Mouse (Mus musculus): ENCODE results near the gene Trhr2.
"Not testable (repeated sequence)": the region's sequence is repeated elsewhere in the genome, so short reads cannot be mapped to it uniquely, and the experiment has no call there.

Gene Trhr2

DNA sequence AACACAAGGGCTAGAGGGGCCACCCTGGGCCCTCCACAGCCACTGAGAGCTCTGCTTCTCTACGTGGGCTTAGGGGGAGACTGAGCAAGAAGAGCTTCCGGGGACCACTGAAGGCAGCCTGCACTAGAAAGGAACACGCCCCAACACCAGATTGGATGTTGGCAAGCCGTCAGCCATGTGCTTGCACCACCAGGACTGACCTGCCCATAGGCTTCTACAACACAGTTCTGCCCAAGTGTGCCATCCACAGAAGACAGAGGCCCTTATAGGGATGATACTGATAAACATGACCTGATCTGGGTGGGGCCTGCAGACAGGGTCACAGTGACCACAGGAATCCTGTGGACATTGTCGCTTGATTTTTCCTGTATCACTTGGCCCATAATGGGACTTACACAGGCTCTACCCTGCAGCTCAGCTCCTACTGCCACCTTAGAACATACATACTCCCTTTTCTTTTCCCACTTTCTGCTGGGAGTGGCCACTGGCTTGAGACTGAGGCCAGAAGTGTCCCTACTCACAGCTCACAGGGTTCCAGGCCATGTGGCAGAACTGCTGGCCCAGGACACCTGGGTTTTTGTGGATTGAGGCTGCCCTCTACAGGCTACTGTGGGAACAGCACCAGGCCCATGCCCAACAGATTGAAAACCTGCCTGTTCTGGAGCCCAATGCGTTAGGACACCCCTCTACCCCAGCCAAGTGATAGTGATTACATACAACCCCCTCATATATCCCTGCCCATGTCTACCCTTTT lies 27.6 kb downstream of the Trhr2 start:
- peak; percentile 41 for DNase-seq (ENCODE audit: low spot score)

DNA sequence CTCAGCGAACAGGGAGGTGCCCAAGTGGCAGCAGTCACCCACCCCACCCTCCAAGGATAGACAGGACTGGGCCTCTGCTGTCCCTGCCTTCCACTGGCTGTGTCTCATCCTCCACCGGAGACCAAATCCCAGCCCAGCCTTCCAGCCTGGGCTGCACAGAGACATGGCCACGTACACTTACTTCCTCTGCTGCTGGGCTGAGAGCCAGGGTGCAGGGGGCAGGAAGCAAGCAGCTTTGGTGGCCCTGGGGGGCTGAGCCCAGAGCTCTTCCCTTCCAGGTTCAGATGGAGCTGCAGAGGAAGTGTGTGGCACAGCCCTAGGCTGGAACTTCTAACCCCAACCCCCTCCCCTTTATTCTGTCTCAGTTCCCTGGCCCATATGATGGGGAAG lies 29.4 kb downstream of the Trhr2 start:
- DNase-seq (ENCODE audit: low spot score), result no peak

DNA sequence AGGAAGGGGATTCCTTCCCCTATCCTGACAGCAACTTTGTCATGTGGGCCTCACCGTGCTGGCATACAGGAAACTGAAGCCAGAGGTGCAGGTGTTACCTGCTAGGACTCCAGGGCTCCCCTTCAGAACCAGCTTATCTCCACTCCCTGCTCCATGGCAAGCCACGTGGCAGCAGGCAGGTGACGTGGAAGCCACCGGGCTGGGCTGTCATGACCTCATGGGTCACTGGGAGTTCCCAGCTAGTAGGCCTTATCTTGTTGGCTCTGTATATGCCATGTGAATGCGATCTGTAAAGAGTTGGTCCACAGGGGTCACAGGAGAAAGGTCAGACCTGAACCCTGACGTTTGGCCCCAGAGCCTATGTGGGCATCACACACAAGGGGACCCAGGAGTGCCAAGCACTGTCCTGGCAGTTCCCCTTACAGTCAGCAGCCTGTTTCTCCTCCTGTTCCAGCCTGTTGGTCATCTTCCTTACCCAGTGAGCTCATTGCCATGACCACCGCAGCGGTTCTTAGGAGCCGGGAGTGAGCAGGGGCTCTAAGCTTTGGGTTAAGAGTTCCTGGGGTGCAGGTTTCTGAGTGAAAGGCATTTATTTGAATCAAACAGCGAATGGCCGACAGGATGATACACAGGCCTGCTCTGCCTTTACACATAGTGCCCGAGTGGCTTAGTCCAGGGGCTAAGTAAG lies 30.0 kb downstream of the Trhr2 start:
- no peak for DNase-seq (ENCODE audit: low spot score)

DNA sequence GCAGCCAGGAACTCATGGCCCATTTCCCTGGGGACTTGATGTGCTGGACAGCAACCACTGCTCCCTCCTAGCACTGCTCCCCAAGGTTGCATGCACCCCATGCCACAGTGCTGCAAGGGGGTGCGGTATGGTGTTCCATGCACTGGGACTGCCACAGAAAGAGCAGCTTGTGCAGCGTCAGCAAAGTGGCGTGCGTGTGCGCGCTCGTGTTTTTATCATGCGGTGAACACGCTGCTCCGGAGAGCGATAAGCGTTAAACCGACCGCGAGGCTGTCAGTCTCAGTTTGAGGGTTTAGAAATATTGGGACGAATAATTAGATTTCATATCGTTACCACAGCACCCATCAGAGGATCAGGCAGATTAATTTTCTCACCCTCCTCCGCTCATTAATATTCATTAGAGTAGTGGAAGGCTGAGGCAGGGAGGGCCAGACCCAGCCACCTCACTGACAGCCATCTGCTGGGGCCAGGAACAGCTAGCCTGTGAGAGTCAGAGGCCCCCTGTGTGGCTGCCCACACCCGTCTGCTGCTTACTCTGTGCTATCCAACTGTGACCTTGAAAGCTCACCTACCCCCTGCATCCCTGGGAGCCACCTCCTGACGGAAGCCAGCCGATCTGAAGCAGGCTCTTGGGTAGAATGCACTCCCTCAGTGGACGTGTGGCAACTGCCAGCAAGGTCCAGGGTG lies 30.9 kb downstream of the Trhr2 start:
- DNase-seq (ENCODE audit: low spot score), result no peak

DNA sequence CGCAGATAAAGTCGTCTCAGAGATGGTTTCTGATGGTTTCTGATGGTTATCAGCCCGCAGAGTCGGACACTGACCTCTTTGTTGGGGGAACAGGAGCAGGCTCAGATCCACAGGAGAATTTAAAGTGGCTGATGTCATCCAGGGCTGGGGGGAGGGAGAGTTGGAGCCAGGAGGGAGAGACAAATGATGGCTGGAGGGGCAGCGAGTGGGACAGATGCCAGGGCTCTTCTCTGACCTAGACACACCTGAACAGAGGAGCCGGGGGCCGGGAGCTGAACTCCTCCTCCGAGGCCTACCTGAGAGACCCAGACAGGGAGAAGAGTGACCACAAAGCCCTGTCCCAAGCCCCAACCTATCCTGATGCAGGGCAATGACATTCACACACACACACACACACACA lies 31.5 kb downstream of the Trhr2 start:
- DNase-seq (ENCODE audit: low spot score), result no peak

DNA sequence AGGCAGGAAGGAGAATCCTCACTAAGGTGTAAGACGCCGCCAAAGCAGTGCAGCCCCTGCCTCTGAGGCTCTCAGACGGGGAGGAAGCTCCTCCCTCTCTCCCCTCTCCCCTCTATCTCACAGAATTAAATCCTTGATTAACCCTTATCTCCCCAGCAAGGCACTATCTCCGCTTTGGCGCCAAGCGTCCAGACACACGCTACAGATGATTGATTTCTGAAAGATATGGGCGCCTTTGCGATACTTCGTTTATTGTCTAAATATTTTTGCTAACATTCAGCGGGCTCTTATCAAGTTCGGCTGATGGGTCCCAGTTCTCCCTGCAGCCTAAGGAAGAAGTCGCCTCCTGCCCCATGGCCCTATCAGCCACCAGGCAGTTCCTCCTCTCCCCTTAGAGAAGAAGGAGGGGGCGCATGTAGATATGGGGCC lies 34.4 kb downstream of the Trhr2 start:
- no peak for DNase-seq (ENCODE audit: low spot score)

DNA sequence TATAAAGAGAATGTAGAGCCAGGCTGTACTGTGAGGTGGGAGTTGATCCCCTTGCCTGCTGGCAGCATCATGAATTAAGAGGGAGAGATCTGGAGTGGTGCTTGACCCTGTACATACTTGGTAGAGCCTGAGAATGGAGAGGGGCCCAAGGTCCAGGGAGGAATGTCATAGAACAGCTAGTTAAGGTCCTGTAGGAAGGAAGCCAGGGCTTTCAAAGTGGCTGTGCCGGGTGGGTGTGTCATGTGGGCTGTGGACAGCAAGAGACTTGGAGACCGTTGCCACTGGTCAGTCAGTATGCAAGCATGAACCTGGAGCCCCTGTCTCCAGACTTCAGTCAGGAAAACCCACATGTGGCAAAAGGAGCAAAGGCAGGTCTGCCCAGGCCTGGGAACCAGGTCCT lies 35.4 kb downstream of the Trhr2 start:
- DNase-seq (ENCODE audit: low spot score), result no peak

DNA sequence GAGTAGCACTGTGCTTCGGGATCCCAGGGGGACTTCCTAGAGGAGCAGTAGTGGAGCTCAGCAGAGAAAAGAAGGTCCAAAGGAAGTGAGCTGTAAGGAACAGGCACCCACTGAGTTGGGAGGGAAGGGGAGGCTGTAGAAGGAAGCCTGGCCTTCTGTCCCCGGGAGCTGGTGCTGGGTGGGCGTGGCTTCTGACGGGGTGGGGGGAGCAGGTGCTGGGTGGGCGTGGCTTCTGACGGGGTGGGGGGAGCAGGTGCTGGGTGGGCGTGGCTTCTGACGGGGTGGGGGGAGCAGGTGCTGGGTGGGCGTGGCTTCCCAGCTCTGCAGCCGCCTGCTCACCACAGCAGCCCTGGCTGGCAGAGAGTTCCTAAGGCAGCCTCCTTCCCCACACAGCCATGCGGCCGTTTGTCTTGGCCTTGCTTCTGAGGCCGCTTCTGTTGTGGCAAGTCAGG lies 36.6 kb downstream of the Trhr2 start:
- DNase-seq (ENCODE audit: low spot score), result not testable (repeated sequence)

DNA sequence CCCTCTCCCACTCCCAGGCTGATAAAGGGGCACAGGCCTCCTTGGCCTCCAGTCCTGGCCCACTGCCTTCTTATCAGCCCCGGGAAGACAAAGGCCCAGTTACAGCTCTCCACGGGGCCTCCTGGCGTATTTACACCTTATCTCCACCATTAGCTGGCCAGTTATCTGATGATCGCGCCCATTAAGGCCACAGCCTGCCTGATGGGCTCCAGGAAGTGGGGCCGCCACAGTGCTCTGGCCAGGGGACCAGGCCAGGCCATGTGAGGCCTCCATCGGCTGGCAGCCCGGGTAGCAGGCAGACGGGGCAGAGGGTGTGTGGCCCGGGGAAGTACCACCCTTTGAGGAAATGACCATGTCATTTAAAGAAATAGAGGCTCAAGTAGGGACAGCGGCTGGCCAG lies 37.8 kb downstream of the Trhr2 start:
- DNase-seq (ENCODE audit: low spot score), result no peak

DNA sequence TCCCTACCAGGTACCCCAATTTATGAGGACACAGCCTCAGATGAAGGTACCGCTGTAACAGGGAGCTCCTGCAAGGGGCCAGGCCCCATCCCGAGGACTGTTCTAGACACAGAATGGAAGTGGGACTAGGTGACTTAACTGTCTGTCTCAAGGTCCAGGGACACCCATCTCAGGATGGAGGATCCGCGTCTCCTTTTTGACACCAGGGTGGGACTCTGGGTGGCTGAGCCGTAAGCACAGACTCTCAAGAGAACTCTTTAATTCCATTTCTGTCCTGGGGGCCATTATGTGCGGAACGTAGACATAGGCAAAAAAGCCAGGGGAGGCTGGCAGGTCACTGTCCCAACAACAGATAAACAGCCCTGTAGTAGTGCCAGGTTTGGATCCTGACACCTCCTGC lies 38.4 kb downstream of the Trhr2 start:
- DNase-seq (ENCODE audit: low spot score), result no peak

DNA sequence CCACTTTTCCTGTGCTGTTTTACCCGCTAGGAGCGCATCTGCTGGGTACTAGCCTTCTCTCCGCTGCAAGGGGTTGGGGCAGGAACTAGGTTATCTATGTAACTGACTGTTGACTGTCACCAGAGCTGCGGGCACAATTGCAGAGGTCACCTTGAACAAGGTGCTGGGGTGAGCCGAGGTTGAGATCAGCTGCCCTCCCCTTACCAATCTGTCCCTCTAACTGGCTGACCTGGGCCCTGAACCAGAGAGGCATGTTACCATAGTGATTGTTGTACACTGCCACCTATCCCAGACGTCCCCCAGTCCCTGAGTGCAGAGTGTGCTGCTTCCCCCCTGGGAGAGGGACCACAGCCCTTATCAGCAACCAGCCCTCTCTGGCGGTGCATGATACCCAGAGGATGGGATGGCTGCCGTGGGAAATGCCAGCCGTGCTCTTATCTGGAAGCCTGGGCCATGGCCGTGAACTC lies 39.1 kb downstream of the Trhr2 start:
- no peak for DNase-seq (ENCODE audit: low spot score)

DNA sequence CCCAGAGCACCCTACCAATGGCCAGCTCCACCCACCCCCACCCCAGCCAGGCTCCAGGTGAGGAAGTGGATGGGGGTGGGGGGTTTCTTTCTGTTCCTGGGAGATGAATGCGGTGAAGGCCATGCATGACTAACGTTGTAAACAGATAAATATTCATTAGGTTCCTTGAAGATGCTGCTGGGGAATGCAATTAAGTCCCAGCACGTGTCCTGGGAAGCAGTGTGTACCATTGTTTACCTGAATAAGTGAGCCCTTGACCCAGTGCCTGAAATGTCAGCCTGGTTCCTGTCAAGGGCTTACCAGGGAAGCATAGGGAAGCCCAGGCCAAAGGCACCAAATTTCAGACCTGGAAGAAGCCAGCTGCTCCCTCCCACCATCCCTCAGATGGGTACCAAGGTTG lies 40.0 kb downstream of the Trhr2 start:
- no peak for DNase-seq (ENCODE audit: low spot score)

DNA sequence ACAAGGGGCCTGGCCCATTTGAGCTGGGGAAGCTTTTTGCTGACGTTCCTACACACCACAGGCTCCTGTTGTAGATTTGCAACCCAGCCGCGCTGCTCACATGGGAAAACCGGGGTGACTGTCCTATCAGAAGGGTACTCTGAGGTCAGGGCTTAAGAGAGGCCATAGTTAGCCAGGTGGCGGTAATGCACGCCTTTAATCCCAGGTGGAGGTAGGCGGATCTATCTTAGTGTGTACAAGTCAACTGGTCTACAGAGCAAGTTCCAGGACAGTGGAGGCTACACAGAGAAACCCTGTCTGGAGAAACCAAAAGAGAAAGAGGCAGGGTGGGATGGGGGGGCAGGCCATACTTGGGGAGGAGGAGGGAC lies 40.9 kb downstream of the Trhr2 start:
- DNase-seq (ENCODE audit: low spot score), result no peak

DNA sequence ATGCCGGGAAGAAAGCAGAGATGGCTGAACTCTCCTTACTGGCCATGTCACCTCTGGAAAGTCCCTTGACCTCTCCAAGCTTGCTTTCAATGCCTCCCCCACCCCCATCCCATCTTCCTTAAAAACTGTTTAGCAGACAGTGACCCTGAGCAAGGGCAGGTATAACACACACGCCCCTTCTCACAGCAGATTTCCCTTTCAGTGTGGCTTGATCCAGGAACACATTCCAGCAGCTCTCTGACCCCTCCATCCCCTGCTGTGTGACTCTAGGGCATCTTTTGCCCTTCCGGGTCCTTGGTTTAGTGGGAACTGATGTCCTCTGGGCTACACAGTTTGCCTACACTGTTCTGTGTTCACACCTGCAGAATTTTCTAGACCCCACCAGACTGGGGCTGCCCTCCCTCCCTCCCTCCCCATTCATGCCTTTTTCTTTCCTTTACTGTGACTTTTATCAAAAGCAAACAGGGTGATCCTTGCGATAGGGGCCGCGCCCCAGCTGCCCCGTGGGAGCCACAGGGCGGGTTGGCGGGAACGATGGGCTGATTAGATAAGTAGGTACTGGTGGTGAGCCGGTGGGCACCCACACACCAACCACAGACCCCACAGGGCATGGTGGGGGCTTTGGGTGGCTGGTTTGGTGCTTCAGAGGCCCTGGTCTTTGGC lies 41.4 kb downstream of the Trhr2 start:
- DNase-seq (ENCODE audit: low spot score), result no peak

DNA sequence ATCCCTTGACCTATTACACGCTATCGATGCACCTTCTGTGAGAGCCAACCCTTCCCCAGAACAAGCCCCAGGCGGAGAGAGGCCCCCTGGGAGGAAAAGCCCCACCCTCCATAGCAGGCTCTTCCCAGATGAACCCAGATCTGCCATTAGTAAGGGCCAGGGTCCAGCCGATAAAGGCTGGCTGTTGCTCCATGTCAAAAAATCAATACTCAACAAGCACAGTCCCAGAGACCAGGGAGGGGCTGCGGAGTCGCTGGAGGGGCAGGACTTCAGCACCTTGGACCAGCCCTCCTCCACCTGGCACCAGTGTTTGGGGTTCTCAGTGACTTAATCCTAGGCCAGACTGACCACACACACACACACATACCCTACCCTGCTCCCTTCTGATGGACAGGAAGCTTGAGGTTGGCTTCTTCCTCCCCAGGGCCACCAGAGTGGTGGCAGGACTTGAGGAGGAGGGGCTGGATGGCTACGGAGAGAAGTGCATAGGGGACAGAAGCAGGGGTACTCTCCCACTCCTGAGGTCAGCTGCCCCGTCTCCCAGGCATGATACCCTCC lies 42.5 kb downstream of the Trhr2 start:
- DNase-seq (ENCODE audit: low spot score), result no peak

DNA sequence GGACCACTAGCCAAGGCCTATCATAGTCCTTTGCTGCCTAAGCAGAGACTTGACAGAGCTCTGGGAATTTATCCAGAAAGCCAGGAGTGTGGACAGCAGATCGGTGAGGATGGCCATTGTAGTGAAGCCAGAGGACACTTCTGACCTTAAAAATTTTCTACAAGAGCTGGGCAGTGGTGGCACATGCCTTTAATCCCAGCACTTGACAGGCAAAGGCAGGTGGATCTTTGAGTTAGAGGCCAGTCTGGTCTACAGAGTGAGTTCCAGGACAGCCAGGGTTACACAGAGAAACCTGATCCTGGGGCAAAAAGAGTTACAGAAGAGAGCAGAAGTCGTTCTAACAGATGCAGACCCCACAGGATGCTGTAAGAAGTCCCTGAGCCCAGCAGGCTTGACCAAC lies 44.1 kb downstream of the Trhr2 start:
- no peak for DNase-seq (ENCODE audit: low spot score)

DNA sequence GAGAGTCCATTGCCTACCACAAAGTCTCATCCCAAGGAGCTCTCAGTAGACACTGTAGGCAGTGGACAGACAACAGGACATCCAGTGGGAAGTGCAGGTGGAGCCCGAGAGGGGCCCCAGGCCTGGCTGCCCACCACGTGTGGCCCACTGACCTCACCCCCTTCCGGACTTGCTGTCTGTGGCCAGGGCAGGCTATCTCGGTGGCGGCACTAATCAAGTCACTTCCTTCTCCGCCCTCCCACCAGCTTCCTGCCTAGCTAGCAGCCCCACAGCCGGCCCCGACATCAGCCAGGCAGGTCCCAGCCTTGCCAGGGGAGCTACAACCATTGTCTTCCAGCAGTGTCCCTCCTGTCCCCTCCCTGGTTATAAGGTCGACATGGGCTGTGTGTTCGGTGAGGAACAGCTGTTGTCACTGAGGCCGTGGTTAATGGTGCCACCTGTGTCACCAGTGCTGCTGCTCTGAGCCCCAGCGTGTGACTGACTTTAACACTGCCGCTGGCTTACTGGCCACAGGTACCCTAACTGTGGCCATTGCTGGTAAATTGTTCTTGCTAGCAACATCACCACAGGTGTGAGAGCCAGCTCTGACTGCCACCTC lies 45.5 kb downstream of the Trhr2 start:
- DNase-seq (ENCODE audit: low spot score), result no peak

DNA sequence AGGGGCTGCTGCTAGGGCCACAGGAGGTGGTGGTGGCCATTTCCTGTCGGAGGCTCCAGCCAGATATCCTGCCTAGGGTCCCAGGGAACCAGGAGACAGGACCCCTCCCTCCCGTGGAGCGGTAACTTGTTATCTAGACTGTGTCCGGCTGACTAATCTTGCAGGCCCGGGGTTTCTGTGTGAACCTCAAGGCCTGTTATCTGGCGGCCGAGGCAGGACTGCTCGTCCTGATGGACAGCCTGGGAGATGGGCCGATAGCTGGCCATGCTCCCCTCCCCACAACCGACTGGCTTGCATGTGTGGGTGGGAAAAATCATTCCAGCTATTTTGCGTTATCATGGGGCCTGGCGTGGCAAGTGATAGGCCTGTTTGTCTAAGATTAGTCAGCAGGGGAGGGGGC lies 47.2 kb downstream of the Trhr2 start:
- DNase-seq (ENCODE audit: low spot score), result no peak

DNA sequence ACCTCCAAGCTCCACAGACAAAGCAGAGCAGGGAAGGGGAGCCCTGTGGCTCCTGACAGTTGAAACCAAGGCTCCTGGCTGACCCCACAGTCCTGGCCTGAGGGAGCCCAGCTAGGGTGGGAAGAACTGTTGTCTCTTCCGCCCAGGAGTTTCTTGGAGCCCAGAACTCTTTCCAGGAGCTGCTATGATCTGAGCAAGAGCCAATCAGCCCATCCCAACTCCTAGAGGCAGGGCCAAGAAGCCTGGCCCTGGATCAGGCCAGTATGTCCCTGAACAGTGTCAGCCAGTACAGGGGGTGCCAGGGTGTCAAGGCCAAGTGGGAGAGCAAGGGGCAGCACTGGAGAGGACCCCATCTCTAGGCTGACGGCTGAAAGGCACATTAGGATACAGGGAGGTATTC lies 48.0 kb downstream of the Trhr2 start:
- no peak for DNase-seq (ENCODE audit: low spot score)

DNA sequence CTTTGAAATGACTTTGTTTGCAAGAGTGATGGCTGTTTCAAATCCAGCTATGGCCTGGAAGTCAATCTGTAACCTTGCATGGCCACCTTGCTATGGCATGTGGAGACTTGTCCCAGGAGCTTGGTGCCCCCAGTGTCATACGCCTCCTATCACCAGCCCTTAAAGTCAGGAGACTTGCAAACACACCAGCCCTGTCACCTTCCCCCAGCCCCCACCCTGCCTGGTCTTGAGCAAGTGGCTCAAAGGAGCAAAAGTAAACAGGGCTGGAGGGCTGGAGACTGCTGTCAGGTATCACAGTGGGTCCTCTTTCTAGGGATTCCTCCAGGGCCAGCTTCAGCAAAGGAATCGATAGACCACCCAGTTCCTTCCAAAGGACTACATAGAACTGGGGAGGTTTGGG lies 49.4 kb downstream of the Trhr2 start:
- DNase-seq (ENCODE audit: low spot score), result no peak

DNA sequence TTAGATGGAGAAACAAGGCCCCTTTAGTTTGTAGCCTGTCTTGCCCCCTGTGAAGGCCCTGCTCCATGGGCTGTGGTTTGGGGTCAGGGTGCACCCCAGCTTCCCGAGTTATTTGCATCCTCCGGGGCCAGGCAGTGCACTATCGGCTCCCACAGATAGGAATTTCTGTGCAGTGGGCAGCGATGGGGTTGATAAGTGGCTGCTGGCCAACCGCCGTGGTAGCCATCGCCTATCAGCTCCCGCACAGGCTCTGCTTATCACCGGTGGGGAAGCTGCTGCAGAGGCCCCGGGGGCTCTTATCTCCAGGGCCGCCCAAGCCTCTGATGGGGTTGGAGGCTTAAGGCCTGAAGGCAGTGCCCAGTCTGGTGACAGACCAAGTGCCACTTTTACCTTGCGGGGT lies 51.3 kb downstream of the Trhr2 start:
- no peak for DNase-seq (ENCODE audit: low spot score)

DNA sequence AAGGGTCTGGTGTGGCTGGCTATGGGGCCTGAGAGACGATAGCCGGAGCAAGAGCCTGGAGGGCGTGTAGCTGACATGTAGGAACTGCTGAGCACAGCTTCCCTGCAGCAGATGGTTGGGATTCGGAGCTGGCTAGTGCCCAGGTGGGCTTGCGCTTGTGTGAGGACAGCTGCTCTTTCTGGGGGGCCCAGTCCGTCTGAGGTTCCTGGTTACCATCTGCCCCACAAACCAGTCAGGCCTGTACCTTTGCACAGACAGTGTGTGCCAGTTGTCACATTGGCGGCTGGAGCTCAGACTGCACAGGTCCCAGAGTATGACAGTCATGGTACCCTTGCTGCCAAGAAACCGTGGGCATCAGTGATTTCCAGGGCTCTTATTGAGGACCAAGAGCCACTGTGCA lies 52.7 kb downstream of the Trhr2 start:
- DNase-seq (ENCODE audit: low spot score), result no peak
